Mouse (Mus musculus) 3T3-L1 (cell line): ENCODE measurements around the gene Bex4.

Source experiments
- DNase-seq: peaks from one replicate; pipeline ENCODE4 v3.0.0-alpha.2; 2015; ENCODE audit warnings: low read depth, low spot score

Gene Bex4

GRCm38 (mm10) chrX:136183107-136183506, 44.3 kb downstream of the Bex4 start:
- no peak for DNase-seq
